Mouse (Mus musculus): Measurements from ENCODE around the gene Gm28047.

Gm28047 gene

DNA sequence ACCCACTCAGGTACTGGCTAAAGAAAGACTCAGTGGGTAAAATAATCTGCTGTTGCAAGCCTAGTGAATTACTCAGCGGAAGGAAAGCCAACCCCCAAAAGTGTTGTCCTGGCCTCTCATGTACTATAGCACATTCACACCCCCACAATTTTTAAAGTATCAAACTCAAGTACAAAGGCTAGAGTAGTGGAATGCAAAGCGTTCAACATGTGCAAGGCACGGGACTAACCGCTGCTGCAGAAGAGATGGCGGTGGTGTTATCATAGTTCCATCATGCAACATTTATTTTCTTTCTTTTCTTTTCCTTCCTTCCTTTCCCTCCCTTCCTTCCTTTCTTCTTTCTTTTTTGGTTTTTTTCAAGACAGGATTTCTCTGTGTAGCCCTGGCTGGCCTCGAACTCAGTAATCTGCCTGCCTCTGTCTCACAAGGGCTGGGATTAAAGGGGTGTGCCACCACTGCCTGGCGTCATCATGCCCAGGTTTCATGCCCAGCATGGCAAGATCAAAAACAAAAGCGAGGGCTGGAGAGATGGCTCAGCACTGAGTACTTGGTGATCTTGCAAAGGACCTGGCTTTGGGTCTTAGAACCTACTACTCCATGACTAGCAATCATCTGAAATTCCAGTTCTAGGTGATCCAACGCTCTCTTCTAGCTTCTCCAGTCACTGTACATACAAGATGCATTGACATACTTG is 119.0 kb downstream of the Gm28047 start:
- in situ Hi-C loops (cut with MboI; ENCODE audit: low pct_unique_long_range_greater_than_20kb in 1 of 2, low sequenced_read_pairs in 2 of 2, unreplicated experiment in 1 of 2) = loop anchor here in 1 of 2 experiments (10.0 kb wide), 1 partner anchor 421 kb away; no protein-coding TSS in a partner anchor

DNA sequence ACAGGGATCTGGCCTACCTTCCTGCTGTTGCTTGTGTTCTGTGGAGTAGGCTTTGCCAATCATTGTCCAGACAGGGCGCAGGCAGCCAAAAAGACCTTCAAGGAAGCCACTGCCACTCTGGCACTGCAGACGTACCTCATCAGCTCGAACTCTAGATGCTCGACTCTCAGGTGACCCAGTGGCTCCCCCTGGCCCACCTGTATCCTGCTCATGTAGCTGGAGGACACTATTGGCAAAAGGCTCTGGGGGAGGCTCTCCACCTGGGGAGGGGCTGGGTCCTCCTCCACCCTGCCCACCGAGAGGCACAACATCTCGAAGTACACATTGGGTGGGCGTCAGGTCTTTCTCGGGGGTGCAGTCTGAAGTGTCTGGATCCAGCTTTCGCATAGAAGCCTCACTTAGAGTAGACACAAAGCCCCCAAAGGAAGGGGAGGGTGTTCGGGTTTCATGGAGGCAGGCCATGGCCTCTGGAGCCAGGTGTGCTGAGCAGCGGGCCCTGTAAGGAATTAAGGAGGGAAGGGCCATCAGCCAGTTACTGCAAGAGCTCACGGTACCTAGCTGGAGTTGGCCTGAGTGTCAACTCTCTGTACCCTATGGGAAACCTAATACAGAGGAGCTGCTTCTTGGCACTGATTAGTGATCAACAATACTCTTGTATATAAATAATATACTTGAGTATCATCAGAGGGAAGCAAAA is 119.6 kb downstream of the Gm28047 start:
- in situ Hi-C loops (cut with MboI; ENCODE audit: low pct_unique_long_range_greater_than_20kb in 1 of 2, low sequenced_read_pairs in 2 of 2, unreplicated experiment in 1 of 2) = loop anchor here in 1 of 2 experiments (10.0 kb wide), 1 partner anchor 420 kb away; no protein-coding TSS in a partner anchor

GRCm38 (mm10) chr15:102503924-102504782 is 120.7 kb downstream of the Gm28047 start:
- in situ Hi-C loops (cut with MboI; ENCODE audit: low pct_unique_long_range_greater_than_20kb in 1 of 2, low sequenced_read_pairs in 2 of 2, unreplicated experiment in 1 of 2) = loop anchor here in 1 of 2 experiments (10.0 kb wide), 1 partner anchor 419 kb away; no protein-coding TSS in a partner anchor

- in situ Hi-C loops (cut with MboI; ENCODE audit: low pct_unique_long_range_greater_than_20kb in 1 of 2, low sequenced_read_pairs in 2 of 2, unreplicated experiment in 1 of 2) = loop anchor here in 1 of 2 experiments (10.0 kb wide), 1 partner anchor 419 kb away; no protein-coding TSS in a partner anchor
Measured at GRCm38 (mm10) chr15:102503447-102503846, 121.4 kb downstream of the Gm28047 start, which contains the start of gene Gm10337. Gm10337 (plus strand) TSS chr15:102503722.

DNA sequence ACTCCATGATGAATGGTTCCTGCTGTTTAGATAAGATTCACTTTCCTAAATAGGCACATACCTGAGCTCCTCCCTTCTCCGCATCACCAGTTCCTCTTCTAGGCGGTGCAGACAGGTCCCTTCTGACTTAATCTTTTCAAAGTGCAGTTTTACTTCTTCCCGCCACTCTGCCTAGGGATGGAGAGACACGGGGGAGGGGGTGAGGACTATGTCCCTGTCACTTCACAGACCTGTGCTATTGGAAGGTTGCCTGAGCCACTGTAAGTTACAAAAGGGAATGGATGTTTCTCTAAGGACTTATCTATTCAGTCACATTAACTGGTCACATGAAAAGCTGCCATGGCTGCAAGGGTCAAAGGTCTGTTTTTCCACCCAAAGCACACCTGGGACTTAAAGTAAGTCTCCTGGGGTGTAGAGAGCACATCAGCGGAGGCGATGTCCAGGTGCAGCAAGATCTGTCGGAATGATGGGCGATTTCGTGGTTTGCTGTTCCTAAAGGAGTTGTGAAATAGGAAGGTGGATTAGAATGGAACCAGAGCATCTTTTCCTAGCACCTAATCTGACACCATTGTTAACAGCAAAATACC is 122.5 kb downstream of the Gm28047 start:
- in situ Hi-C loops (cut with MboI; ENCODE audit: low pct_unique_long_range_greater_than_20kb in 1 of 2, low sequenced_read_pairs in 2 of 2, unreplicated experiment in 1 of 2) = loop anchor here in 1 of 2 experiments (10.0 kb wide), 1 partner anchor 418 kb away; no protein-coding TSS in a partner anchor

- in situ Hi-C loops (cut with MboI; ENCODE audit: low pct_unique_long_range_greater_than_20kb in 1 of 2, low sequenced_read_pairs in 2 of 2, unreplicated experiment in 1 of 2) = loop anchor here in 1 of 2 experiments (10.0 kb wide), 1 partner anchor 416 kb away; no protein-coding TSS in a partner anchor
Measured at GRCm38 (mm10) chr15:102501084-102501814, 123.6 kb downstream of the Gm28047 start.

DNA sequence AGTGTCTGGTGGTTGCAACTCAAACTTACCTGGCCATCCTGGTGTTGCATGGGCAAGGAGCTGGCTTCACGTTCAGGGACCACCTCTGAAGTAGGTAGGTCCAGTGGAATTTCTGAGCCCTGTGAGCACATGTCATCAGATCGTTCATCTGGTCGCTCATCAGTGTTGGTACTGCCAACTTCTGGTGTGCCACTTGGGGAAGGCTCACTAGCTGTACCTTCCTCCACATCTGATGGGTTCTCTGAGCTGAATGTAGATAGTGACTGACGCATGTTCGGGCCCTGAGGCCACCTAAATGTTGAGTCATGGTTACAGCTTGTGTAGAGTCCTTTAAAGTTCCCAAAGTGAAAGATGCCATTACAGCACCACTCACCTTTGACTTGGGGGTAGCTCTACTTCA is 124.4 kb downstream of the Gm28047 start:
- in situ Hi-C loops (cut with MboI; ENCODE audit: low pct_unique_long_range_greater_than_20kb in 1 of 2, low sequenced_read_pairs in 2 of 2, unreplicated experiment in 1 of 2) = loop anchor here in 1 of 2 experiments (10.0 kb wide), 1 partner anchor 416 kb away; no protein-coding TSS in a partner anchor

DNA sequence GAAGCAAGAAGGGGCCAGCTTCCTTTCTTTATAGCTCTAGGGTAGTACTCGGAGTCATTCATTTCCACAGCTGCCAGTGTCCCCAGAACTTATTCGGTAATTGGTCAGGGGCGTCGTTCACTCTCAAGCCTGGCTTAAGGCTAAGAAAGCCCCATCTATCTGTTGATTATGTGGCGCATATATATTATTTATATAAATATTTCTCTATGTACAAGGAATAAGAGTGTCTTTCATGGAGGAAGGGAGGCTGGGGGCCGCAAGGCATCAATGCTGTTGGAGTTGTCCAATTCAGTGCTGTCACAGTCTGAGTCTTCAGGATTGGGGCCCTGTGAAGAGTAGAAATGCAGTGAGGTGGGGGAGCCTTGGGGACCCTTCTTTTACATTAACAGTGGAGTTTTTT is 125.0 kb downstream of the Gm28047 start:
- in situ Hi-C loops (cut with MboI; ENCODE audit: low pct_unique_long_range_greater_than_20kb in 1 of 2, low sequenced_read_pairs in 2 of 2, unreplicated experiment in 1 of 2) = loop anchor here (10.0 to 25.0 kb wide), 2 partner anchors 413 to 415 kb away; no protein-coding TSS in a partner anchor

- in situ Hi-C loops (cut with MboI; ENCODE audit: low pct_unique_long_range_greater_than_20kb in 1 of 2, low sequenced_read_pairs in 2 of 2, unreplicated experiment in 1 of 2) = loop anchor here in 1 of 2 experiments (25.0 kb wide), 1 partner anchor 412 kb away; no protein-coding TSS in a partner anchor
Measured at GRCm38 (mm10) chr15:102499370-102499769, 125.5 kb downstream of the Gm28047 start.

- in situ Hi-C loops (cut with MboI; ENCODE audit: low pct_unique_long_range_greater_than_20kb in 1 of 2, low sequenced_read_pairs in 2 of 2, unreplicated experiment in 1 of 2) = loop anchor here in 1 of 2 experiments (25.0 kb wide), 1 partner anchor 411 kb away; no protein-coding TSS in a partner anchor
Measured at GRCm38 (mm10) chr15:102498322-102498721, 126.5 kb downstream of the Gm28047 start.

DNA sequence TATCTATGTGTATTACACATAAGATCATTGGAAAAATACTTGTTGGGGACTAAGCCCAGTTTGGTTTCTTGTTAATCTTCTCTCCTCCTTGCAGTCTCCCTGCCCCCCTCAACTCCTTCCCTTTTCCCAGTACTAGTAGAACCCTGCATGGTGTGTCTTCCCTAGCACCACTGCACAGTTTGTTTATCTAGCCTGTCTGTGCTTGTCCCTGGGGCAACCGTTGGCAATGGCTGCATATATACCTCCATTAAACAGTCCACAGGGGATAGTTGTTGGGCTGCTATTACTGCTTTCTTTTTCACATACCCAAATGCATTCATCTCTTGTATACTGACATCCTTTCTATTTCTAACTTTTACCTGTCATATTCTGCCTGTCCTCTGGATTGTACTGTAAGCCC is 137.2 kb downstream of the Gm28047 start:
- in situ Hi-C loops (cut with MboI; ENCODE audit: low pct_unique_long_range_greater_than_20kb in 1 of 2, low sequenced_read_pairs in 2 of 2, unreplicated experiment in 1 of 2) = loop anchor here in 1 of 2 experiments (25.0 kb wide), 1 partner anchor 400 kb away; no protein-coding TSS in a partner anchor

DNA sequence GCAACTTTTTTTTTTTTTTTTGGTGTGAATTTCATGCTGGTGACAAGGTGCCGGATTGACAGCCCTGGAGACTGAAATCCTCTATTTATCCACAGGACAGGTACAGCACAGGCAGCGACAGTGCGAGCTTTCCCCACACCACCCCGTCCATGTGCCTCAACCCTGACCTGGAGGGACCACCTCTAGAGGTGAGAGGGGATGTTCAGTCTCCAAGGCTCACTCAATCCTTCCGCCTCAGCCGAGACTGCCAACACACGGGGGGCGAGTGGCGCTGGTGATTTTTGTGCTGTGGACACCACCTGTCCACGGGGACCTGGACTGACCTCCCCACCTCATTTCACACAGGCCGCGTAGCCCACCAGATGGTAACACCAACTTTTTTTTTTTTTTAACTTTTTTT is 139.0 kb downstream of the Gm28047 start:
- in situ Hi-C loops (cut with MboI; ENCODE audit: low pct_unique_long_range_greater_than_20kb in 1 of 2, low sequenced_read_pairs in 2 of 2, unreplicated experiment in 1 of 2) = loop anchor here in 1 of 2 experiments (25.0 kb wide), 1 partner anchor 399 kb away; no protein-coding TSS in a partner anchor

DNA sequence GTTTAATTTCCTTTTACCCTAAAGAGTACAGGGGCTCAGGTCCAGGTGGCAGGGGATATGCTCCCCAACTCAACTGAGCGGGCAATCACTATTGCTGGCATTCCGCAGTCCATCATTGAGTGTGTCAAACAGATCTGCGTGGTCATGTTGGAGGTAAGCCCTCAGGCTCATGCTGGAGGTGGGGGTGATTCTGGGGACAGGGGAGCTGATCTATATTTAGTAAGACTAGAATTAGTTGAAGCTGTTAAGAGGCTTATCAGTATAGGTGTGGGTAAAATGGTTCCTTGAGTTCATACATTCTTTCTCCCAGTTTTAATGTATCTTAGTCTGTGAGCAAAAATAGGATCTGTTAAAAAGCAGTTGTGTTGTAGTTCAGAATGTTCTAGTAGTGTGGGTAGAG is 141.7 kb downstream of the Gm28047 start:
- in situ Hi-C loops (cut with MboI; ENCODE audit: low pct_unique_long_range_greater_than_20kb in 1 of 2, low sequenced_read_pairs in 2 of 2, unreplicated experiment in 1 of 2) = loop anchor here in 1 of 2 experiments (25.0 kb wide), 1 partner anchor 396 kb away; no protein-coding TSS in a partner anchor

GRCm38 (mm10) chr15:102474520-102474919 is 150.3 kb downstream of the Gm28047 start:
- in situ Hi-C loops (cut with MboI; ENCODE audit: low pct_unique_long_range_greater_than_20kb in 1 of 2, low sequenced_read_pairs in 2 of 2, unreplicated experiment in 1 of 2) = no loop called here
